Mouse (Mus musculus) liver, embryonic 13.5 days (tissue): ENCODE measurements at regions not wholly inside any gene's neighbourhood (a gene's known extent, or its start where the extent isn't known, plus 50 kb on each side); places are given as distances from the start of the nearest gene placed in this dataset.

Source experiments
- ATAC-seq: fragments of 200-750 bp; cut with Nextera tagmentation; 2 replicates; pipeline ENCODE4 v1.8.0; 2017; ENCODE audit warnings: low read depth, mild to moderate bottlenecking, moderate number of reproducible peaks, moderate library complexity
- DNase-seq: peaks from one replicate; pipeline ENCODE4 v3.0.0; 2022
- H3K27ac ChIP-seq: fragments of 300-500 bp; sonication (generic); 2 replicates; pipeline ENCODE4 v1.5.1; 2015; ENCODE audit warnings: moderate library complexity, mild to moderate bottlenecking, inconsistent platforms
- H3K27me3 ChIP-seq: fragments of 300-500 bp; sonication (generic); 2 replicates; pipeline ENCODE4 v1.6.1; 2015; ENCODE audit warnings: mild to moderate bottlenecking, inconsistent platforms
- H3K36me3 ChIP-seq: fragments of 300-500 bp; sonication (generic); 2 replicates; pipeline ENCODE4 v1.6.1; 2015; ENCODE audit warnings: mild to moderate bottlenecking, inconsistent platforms
- H3K4me1 ChIP-seq: fragments of 300-500 bp; sonication (generic); replicated peaks from 2 replicates; pipeline ENCODE4 v1.6.1; 2015; ENCODE audit warnings: inconsistent platforms
- H3K4me2 ChIP-seq: fragments of 300-500 bp; sonication (generic); 2 replicates; pipeline ENCODE4 v1.6.1; 2015; ENCODE audit warnings: inconsistent platforms, mild to moderate bottlenecking, moderate library complexity
- H3K4me3 ChIP-seq: fragments of 300-500 bp; sonication (generic); replicated peaks from 2 replicates; pipeline ENCODE4 v1.5.1; 2015; ENCODE audit warnings: mild to moderate bottlenecking, inconsistent platforms
- H3K9ac ChIP-seq: fragments of 300-500 bp; sonication (generic); 2 replicates; pipeline ENCODE4 v1.6.1; 2015; ENCODE audit warnings: mild to moderate bottlenecking, inconsistent platforms
- H3K9me3 ChIP-seq: fragments of 300-500 bp; sonication (generic); replicated peaks from 2 replicates; pipeline ENCODE4 v1.6.1; 2016; ENCODE audit warnings: inconsistent platforms
- WGBS: fragments of 180-500 bp; shearing (Covaris S2); methylation state at CpG from one replicate; pipeline ENCODE4 v1.1.7; 2015; ENCODE audit not compliant: insufficient replicate concordance; 5-methylcytosine and 5-hydroxymethylcytosine counted together

DNA sequence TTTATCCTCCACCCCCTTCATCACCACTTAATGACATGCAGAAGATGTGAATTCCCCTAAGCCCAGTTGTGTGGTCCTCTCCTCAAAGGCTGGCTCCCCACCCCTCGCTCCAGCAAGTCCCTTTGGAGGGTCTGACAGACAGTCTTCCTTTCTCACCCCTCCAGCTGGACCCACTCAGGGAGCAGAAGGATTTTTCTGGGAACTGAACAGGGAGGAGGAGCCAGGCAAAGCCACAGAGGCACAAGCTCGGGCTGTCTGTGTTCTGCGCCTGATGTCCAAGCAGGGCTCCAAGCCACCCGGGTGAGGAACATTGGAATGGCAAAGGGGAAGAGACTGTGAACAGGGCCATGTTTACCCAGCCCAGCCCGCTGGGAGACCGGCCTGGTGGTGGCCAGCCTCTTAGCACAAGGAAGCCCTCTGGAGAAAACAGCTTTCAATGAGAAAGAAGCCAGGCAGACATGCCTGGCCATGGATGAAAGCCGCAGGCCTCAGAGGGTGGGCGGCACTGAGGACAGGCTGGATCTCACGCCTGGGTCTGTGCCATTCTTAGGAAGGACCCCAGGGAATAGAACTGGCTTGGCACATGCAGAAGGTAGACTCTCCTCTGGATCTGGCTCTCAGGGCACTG is 211.5 kb upstream of the Cxcr4 start:
- Histone ChIP-seq H3K4me2 (no peak overlapping the region), H3K9ac (no peak overlapping the region), H3K4me3 (no peak overlapping the region), H3K27me3 (no peaks in the 10 kb centered on the region), H3K27ac (no peak overlapping the region), H3K9me3 (no peaks in the 10 kb centered on the region), H3K36me3 (no peaks in the 10 kb centered on the region), H3K4me1 (no peaks in the 10 kb centered on the region)
- DNase-seq (no peak), ATAC-seq (no peak)
- WGBS, result 30% methylated on average over 9 of the region's 9 CpGs

DNA sequence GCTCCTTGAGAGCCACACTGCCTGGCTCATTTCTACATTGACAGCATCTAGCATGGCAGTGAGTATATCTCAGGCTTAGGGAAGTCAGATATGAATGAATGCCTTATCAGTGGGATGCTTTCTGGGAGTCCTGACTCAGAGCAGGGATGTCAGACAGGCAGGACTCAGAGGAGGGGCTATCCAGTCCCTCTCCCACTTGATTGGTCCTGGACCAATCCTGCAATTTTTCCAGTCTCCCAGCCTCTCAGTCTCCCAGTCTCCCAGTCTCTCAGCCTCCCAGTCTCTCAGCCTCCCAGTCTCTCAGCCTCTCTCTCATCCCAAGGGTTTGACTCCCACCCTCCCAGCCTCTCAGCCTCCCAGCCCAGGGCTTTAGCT is 211.0 kb upstream of the Cxcr4 start:
- Histone ChIP-seq H3K27ac (no peak overlapping the region), H3K36me3 (no peaks in the 10 kb centered on the region), H3K4me2 (no peak overlapping the region), H3K4me1 (no peaks in the 10 kb centered on the region), H3K9ac (no peak overlapping the region), H3K27me3 (no peaks in the 10 kb centered on the region), H3K4me3 (no peak overlapping the region), H3K9me3 (no peaks in the 10 kb centered on the region)
- no peak for ATAC-seq
- DNase-seq, result no peak

DNA sequence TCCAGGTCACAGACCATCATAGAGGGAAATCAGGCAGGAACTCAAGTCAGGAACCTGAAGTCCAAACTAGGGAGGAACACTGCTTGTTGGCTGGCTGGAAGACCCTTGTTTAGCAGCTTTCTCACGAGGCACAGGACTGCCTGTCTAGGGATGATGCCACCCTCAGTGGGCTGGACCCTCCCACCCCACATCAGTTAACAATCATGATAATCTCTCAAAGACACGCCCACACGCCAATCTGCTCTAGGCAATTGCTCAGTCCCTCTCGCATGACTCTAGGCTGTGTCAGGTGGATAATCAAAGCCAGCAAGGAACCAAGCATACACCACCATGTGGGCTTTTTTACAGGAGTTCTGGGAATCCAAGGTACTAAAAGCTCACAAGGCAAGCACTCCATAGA is 206.6 kb upstream of the Cxcr4 start:
- H3K36me3 ChIP-seq, result no peaks in the 10 kb centered on the region
- no peak overlapping the region for H3K4me3 ChIP-seq
- H3K9me3 ChIP-seq, result no peaks in the 10 kb centered on the region
- no peak overlapping the region for H3K27ac ChIP-seq
- H3K27me3 ChIP-seq, result no peaks in the 10 kb centered on the region
- H3K9ac ChIP-seq, result no peak overlapping the region
- ATAC-seq, result no peak
- no peaks in the 10 kb centered on the region for H3K4me1 ChIP-seq
- 68% methylated on average over 4 of the region's 4 CpGs for WGBS
- no peak for DNase-seq
- no peak overlapping the region for H3K4me2 ChIP-seq

DNA sequence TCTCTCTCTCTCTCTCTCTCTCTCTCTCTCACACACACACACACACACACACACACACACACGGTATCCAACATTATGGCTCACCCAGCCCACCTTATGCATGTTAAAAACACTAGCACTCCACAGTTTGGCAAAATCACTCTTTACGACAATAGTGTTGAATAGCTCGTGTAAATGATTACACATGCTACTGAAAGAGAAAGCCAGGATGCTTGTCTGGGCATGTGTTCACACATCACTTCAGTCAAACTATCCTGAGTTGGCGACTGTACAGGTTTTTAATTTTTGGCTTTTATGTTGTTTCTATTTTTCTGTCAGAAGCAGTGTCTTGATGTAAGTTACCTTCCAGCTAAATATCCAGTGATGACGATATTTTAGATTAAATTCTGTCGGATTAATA is 203.6 kb upstream of the Cxcr4 start:
- H3K27me3 ChIP-seq, result no peaks in the 10 kb centered on the region
- H3K36me3 ChIP-seq, result no peaks in the 10 kb centered on the region
- H3K4me2 ChIP-seq, result no peak overlapping the region
- no peaks in the 10 kb centered on the region for H3K9me3 ChIP-seq
- WGBS, result 70% methylated on average over 6 of the region's 6 CpGs
- no peak overlapping the region for H3K4me3 ChIP-seq
- H3K4me1 ChIP-seq, result no peaks in the 10 kb centered on the region
- H3K9ac ChIP-seq, result no peak overlapping the region
- DNase-seq (no peak), ATAC-seq (no peak)
- no peak overlapping the region for H3K27ac ChIP-seq

DNA sequence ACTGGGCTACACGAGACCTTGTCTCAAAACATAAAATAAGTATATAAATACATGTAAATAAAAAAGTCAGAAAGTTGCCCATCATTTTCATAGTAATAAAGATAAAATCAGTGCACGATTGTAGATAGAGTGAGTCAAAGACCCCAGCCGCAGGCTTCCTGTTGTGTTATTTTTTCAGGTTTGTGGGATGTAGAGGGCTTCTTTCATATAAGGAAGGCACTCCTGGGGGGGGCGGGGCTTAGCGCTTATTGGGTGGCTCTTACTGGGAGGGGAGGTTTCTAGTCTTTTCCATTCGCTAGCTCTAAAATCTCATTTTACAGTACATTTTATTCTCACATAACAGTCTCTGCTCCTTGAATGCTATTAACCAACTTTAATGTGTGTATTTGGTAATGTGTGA is 198.8 kb upstream of the Cxcr4 start:
- Histone ChIP-seq H3K9ac (no peak overlapping the region), H3K36me3 (no peaks in the 10 kb centered on the region), H3K4me2 (no peak overlapping the region), H3K4me1 (no peaks in the 10 kb centered on the region), H3K27ac (no peak overlapping the region), H3K9me3 (no peaks in the 10 kb centered on the region), H3K4me3 (no peak overlapping the region), H3K27me3 (no peaks in the 10 kb centered on the region)
- ATAC-seq, result no peak
- 69% methylated on average over 6 of the region's 6 CpGs for WGBS
- no peak for DNase-seq

DNA sequence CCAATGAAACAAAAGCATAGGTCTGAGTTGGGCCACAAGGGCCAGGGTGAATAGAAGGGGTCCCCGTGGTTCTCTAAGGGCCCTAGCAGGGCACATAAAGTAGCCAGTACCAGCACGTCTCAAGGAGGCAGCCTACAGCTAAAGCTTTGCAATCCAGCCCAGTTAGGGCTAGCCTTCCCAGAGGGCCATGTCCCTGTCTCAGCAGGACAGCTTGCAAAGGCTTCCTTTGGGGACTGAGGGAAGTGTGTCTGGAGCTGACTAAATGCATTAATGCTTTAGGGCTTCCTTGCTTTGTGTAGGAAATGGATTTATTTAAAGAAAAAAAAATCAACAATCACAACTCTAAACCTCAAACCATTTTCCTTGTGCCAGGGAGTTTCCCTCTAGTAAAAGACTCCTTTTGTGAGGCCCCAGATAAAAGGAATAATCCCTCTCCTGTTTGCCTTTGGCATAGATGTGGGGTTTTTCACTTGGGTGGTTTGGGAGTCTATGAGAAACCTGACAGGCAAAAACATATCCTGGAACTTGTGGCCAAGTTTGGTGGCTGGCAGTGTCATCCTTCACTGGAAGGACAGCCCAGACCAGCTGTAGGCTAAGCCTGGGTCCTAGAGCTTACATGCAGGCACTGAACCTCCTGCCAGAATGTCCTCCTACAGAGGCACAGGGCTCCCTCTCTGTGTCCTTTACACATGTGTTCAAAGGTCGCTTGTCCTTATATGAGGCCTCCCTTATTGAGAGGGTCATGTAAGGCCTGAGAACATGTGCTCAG is 197.7 kb upstream of the Cxcr4 start:
- Histone ChIP-seq H3K4me3 (no peak overlapping the region), H3K36me3 (no peaks in the 10 kb centered on the region), H3K9me3 (no peaks in the 10 kb centered on the region), H3K4me2 (no peak overlapping the region), H3K27me3 (no peaks in the 10 kb centered on the region), H3K27ac (no peak overlapping the region), H3K4me1 (no peaks in the 10 kb centered on the region), H3K9ac (no peak overlapping the region)
- DNase-seq (no peak), ATAC-seq (no peak)
- WGBS, result 61% methylated on average over 3 of the region's 3 CpGs

DNA sequence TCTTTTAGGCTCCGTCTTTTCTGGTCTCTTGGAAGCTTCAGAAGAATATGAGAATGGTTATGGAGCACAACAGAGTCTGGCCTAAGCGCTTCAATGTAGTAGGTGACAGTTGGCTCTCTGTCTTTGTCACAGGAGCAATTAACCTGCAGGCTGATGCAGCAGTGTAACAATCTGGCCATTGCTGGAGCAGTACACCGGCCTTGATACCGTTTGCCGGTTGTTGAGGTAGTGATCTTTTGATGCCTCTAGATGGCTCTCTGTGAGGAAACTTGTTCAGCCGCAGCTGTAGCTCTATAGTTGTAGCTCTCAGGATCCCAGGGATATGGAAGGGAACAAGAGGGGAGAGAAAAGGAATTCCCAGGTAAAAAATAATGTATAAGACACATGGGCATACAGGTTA is 196.1 kb upstream of the Cxcr4 start:
- H3K9ac ChIP-seq, result no peak overlapping the region
- whole genome bisulfite sequencing, result 46% methylated on average over 6 of the region's 6 CpGs
- H3K9me3 ChIP-seq, result no peaks in the 10 kb centered on the region
- H3K4me1 ChIP-seq, result no peaks in the 10 kb centered on the region
- H3K4me3 ChIP-seq, result no peak overlapping the region
- ATAC-seq (no peak), DNase-seq (no peak)
- H3K27me3 ChIP-seq, result no peaks in the 10 kb centered on the region
- H3K36me3 ChIP-seq, result no peaks in the 10 kb centered on the region
- H3K27ac ChIP-seq, result no peak overlapping the region
- H3K4me2 ChIP-seq, result no peak overlapping the region

DNA sequence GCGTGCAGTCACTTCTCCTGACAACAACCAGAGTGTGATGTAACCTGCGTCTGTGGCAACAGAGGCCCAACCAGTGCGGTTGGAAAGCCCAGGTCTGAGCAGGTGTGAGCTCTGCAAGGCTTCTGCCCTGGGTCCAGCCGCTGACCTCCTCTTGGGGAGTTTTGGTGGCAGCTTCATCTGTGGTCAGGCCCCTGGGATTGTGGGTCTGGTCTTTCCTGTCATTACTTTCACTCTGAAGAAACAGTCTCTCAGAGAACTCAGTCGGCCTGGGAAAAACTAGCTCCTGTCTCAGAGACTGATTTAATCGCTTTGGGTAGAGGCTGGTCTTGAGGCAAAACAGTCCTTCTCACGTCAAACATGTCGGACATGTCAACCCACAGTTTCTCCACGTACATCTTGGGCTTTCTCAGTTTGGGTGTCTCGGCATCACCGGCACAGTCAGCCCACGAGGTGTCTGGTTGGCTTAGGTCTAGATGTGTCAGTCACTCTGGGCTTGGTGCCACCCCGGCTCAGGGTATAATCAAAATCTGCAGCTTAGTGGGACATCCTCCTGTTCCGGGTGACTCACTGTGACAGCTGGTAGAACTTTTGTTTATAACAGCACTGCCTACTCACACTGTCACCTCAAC is 195.0 kb upstream of the Cxcr4 start:
- no peak overlapping the region for H3K9ac ChIP-seq
- H3K27ac ChIP-seq, result no peak overlapping the region
- no peaks in the 10 kb centered on the region for H3K4me1 ChIP-seq
- DNase-seq, result no peak
- H3K27me3 ChIP-seq, result no peaks in the 10 kb centered on the region
- ATAC-seq, result no peak
- no peaks in the 10 kb centered on the region for H3K9me3 ChIP-seq
- no peak overlapping the region for H3K4me2 ChIP-seq
- no peaks in the 10 kb centered on the region for H3K36me3 ChIP-seq
- H3K4me3 ChIP-seq, result no peak overlapping the region
- WGBS, result 58% methylated on average over 14 of the region's 14 CpGs

DNA sequence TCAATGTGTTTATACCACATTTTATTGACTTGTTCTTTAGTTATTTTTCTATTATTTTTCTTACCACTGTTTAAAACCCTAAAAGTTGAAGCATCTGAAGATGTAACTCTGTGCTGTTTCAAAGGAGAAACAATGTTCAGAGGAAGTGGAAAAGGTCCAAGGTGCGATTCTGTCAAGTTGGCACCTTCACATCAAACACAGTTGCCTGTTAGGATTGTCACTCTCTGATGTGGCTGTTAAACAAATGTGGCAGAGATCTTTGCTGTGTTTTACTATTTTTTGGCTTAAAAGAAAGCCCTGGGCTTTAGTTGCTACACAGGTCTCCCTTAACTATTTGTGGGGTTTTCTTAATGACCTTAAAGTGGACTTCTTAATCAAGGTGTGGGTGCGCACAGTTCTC is 190.2 kb upstream of the Cxcr4 start:
- H3K4me1 ChIP-seq, result no peaks in the 10 kb centered on the region
- no peak overlapping the region for H3K9ac ChIP-seq
- H3K36me3 ChIP-seq, result no peaks in the 10 kb centered on the region
- WGBS, result 66% methylated on average over 2 of the region's 2 CpGs
- no peaks in the 10 kb centered on the region for H3K9me3 ChIP-seq
- H3K27ac ChIP-seq, result no peak overlapping the region
- DNase-seq (no peak), ATAC-seq (no peak)
- no peaks in the 10 kb centered on the region for H3K27me3 ChIP-seq
- no peak overlapping the region for H3K4me3 ChIP-seq
- no peak overlapping the region for H3K4me2 ChIP-seq

DNA sequence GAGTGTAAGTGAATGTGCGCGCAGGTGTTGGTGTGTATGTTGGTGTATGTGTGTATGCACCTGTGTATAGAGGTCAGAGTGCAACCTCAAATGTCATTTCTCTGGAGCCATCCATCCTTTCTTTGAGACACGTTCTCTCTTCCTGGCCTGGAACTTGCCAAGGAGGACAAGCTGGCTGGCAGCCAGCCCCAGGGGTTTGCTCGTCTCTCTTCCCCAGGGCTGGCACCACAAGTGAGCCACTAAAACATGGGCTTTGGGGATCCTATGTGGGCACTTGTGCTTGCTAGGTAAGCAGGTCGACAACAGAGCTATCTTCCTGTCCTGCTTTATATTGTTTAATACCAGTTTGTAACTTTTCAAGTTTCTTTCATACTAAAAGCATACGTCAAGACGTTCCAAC is 189.8 kb upstream of the Cxcr4 start:
- DNase-seq (no peak), ATAC-seq (no peak)
- no peak overlapping the region for H3K4me3 ChIP-seq
- no peak overlapping the region for H3K9ac ChIP-seq
- H3K4me2 ChIP-seq, result no peak overlapping the region
- H3K9me3 ChIP-seq, result no peaks in the 10 kb centered on the region
- WGBS, result 65% methylated on average over 7 of the region's 7 CpGs
- H3K27me3 ChIP-seq, result no peaks in the 10 kb centered on the region
- no peak overlapping the region for H3K27ac ChIP-seq
- no peaks in the 10 kb centered on the region for H3K36me3 ChIP-seq
- H3K4me1 ChIP-seq, result no peaks in the 10 kb centered on the region

DNA sequence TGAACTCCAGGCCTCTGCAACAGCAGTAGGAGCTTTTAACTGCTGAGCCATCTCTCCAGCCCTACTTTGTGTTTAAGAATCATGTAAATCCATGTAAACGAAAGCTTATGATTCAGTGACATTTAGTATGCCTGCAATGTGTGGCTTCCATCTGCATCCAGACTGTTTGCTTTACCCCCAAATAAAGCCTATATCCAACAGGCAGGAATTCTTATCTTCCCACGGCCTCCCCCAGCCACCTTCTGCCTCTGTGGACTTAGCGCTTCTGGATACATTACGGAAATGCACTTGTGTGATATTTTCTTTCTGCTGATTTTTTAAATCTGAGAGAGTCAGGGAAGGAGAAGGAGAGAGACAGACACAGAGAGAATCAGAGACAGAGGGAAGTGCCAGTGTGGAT is 189.2 kb upstream of the Cxcr4 start:
- ATAC-seq (no peak), DNase-seq (no peak)
- no peaks in the 10 kb centered on the region for H3K36me3 ChIP-seq
- H3K4me3 ChIP-seq, result no peak overlapping the region
- H3K4me2 ChIP-seq, result no peak overlapping the region
- H3K27me3 ChIP-seq, result no peaks in the 10 kb centered on the region
- no peaks in the 10 kb centered on the region for H3K9me3 ChIP-seq
- H3K9ac ChIP-seq, result no peak overlapping the region
- H3K27ac ChIP-seq, result no peak overlapping the region
- 66% methylated on average over 4 of the region's 4 CpGs for WGBS
- no peaks in the 10 kb centered on the region for H3K4me1 ChIP-seq

DNA sequence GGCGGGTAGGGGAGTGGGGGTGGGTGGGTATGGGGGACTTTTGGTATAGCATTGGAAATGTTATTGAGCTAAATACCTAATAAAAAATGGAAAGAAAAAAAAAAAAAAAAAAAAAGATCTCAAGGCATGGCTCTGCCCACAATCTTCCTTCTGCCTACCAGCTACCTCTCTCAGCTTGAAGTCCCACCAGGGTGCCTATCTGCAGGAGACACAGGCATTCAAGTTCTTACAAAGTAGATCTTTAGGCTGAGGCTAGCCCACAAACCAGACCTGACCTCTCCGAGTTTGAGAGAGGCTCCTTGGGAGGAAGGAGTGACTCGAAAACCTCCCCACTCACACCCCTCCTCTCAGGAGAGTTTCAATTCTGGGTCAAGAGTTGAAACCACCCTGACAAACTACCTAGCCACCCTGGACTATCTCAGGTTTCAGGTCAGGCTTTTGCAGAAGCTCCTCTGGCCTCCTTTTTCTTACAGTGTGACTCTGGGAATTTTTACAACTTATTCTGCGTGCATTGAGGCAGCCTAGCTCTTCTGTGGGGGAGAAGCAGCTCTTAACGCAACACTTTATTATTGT is 187.6 kb upstream of the Cxcr4 start:
- ATAC-seq (no peak), DNase-seq (no peak)
- no peaks in the 10 kb centered on the region for H3K27me3 ChIP-seq
- H3K4me3 ChIP-seq, result no peak overlapping the region
- 64% methylated on average over 4 of the region's 5 CpGs for WGBS
- no peak overlapping the region for H3K9ac ChIP-seq
- H3K4me2 ChIP-seq, result no peak overlapping the region
- no peaks in the 10 kb centered on the region for H3K9me3 ChIP-seq
- no peaks in the 10 kb centered on the region for H3K36me3 ChIP-seq
- no peak overlapping the region for H3K27ac ChIP-seq
- no peaks in the 10 kb centered on the region for H3K4me1 ChIP-seq
